Mouse (Mus musculus): ENCODE measurements around the gene Mob3b.

DNA sequence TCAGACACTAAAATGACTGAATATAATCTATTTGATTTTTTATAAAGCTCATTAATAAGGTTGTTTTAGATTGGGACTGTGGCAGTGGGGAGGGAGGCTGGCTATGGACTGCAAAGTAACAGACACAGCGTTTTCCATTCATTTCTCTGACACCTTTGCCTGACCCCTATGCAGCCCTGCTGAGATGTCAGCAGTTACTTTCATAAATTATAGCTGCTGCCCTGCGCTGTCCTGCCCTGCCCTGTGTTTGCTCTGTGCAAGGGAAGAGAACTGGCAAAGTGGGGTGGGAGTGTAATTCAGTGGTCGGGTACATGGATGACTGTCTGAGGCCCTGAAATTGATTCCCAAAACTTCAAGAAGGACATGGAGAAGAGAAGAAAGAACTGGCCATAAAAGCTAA is 3.2 kb downstream of the Mob3b start:
- TF ChIP-seq GATA1 (IDR thresholded peaks at IDR 0.05; ENCODE audit: low read length) (no peak), TAL1 (IDR thresholded peaks at IDR 0.05; ENCODE audit: low read length) (no peak)

Measured in erythroblast, embryonic 14.5 days (primary cell).